Mouse (Mus musculus) spleen, adult 2 months (tissue): ENCODE data around the gene Olfr902. TPM values are rescaled to one million over a fixed set of nuclear protein-coding genes. Genes with fewer than 3 reads are reported as not detected.

Source experiments
- DNase-seq, 2 experiments: peaks; one replicate each; pipeline versions ENCODE4 v3.0.0 to v3.0.0-alpha.2; 2012 to 2021; ENCODE audit warnings: low spot score in 2 of 2, low read depth in 1 of 2
- H3K27ac ChIP-seq: fragments of 200-500 bp; 2 replicates; pipeline ENCODE4 v1.5.1; 2012; ENCODE audit warnings: low read length, inconsistent platforms; ENCODE audit not compliant: insufficient read depth
- H3K27me3 ChIP-seq: fragments of 200-500 bp; 2 replicates; pipeline ENCODE4 v1.6.1; 2012; ENCODE audit warnings: mild to moderate bottlenecking, moderate library complexity, low read length, inconsistent platforms; ENCODE audit not compliant: control insufficient read depth, insufficient read depth
- H3K36me3 ChIP-seq: fragments of 200-500 bp; 2 replicates; pipeline ENCODE4 v1.6.1; 2012; ENCODE audit warnings: mild to moderate bottlenecking, low read length, inconsistent platforms; ENCODE audit not compliant: control insufficient read depth, insufficient read depth
- H3K4me1 ChIP-seq: fragments of 200-500 bp; 2 replicates; pipeline ENCODE4 v1.6.1; 2011; ENCODE audit warnings: inconsistent platforms; ENCODE audit not compliant: control insufficient read depth, insufficient read depth, insufficient read length
- H3K4me3 ChIP-seq: fragments of 200-500 bp; 2 replicates; pipeline ENCODE4 v1.5.1; 2011; ENCODE audit warnings: mild to moderate bottlenecking, inconsistent platforms; ENCODE audit not compliant: insufficient read depth, insufficient read length; ENCODE audit errors: extremely low read depth
- CTCF ChIP-seq: fragments of 200-500 bp; IDR thresholded peaks from 2 replicates; pipeline ENCODE4 v1.5.1; 2011; ENCODE audit warnings: mild to moderate bottlenecking, inconsistent platforms; ENCODE audit not compliant: insufficient read depth, insufficient read length, insufficient replicate concordance; ENCODE audit errors: extremely low read depth
- POLR2A ChIP-seq: fragments of 200-500 bp; IDR thresholded peaks from 2 replicates; pipeline ENCODE4 v1.6.1; 2011; ENCODE audit warnings: low read depth, low read length, inconsistent platforms
- WGBS: fragments of 180-500 bp; shearing (Covaris S2); methylation state at CpG from one replicate; pipeline ENCODE4 v1.1.7; 2018; 5-methylcytosine and 5-hydroxymethylcytosine counted together
- polyA plus RNA-seq: library from polyadenylated mRNA; depleted of rRNA; stranded (reverse); fragments of >200 nt; gene quantifications from 2 replicates; pipeline ENCODE4 v1.2.3, GENCODE M21; 2012; rRNA removed

Olfr902 gene
- polyA plus RNA-seq, 1 experiment: not detected

- Histone ChIP-seq H3K4me3 (no peak within 1 kb of the TSS), H3K36me3 (no peaks in the 10 kb centered on the region), H3K4me1 (no peaks in the 10 kb centered on the region), H3K27me3 (no peaks in the 10 kb centered on the region), H3K27ac (no peak within 1 kb of the TSS)
- TF ChIP-seq POLR2A (no peak), CTCF (no peak)
- no peak for DNase-seq
Observed at GRCm38 (mm10) chr9:38470807-38471206, 23.4 kb downstream of the Olfr902 start, which contains the start of gene Olfr905. Gene Olfr905 (plus strand): TSS chr9:38471107.

DNA sequence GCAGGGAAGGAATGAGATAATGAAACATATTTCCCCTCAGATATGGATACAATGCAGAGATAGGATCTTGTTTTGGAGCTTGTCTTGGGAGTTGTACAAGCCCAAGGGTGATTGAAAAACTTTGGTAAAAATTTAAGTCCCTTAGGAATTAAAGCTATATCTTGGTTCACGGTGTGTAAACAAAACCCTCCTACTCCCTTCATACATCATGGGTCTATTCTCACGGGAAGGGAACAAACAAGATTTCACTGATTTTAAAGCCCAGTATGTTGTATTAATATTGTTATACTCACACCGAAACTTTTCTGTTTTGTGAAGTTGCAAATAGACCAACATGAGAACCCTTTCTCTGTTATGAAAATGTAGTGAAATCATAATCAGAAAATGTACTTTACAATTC, 39.3 kb downstream of the Olfr902 start, which contains the start of gene Olfr906:
TSS of gene Olfr906 (plus strand) at position 301 of the 400 bp plus-strand sequence.
- TF ChIP-seq CTCF (no peak), POLR2A (no peak)
- Histone ChIP-seq H3K4me3 (no peak within 1 kb of the TSS), H3K36me3 (no peaks in the 10 kb centered on the region), H3K4me1 (no peaks in the 10 kb centered on the region), H3K27ac (no peak within 1 kb of the TSS), H3K27me3 (no peaks in the 10 kb centered on the region)
- DNase-seq: no peak
- WGBS: 65% methylated on average over 3 of the region's 3 CpGs

DNA sequence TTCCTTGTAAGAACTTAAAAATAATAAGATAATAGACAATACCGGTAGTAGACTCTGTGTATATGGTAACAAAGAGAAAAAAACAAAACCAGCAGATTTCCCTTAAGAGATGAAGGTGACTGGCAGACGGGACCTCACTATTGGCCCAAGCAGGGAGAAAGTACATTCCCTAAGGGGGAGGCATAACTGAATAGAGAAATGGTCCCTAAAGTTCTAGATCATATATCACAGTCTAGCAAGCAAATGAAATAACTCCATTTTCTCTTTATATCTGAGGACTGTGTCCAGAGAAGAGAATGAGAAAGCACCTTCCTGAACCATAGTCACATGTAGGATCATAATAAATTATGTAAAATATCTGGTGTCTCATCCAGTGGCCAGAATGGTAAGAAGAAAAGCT, 48.0 kb downstream of the Olfr902 start, which contains the start of gene Olfr907:
TSS of gene Olfr907 (plus strand) at position 301 of the 400 bp plus-strand sequence.
- H3K27ac ChIP-seq: no peak within 1 kb of the TSS
- 86% methylated on average over 2 of the region's 2 CpGs for WGBS
- TF ChIP-seq CTCF (no peak), POLR2A (no peak)

More for the DNA sequence above, 48.0 kb downstream of the Olfr902 start, which contains the start of gene Olfr907:
- DNase-seq: no peak
- Histone ChIP-seq H3K4me1 (no peaks in the 10 kb centered on the region), H3K4me3 (no peak within 1 kb of the TSS), H3K36me3 (no peaks in the 10 kb centered on the region), H3K27me3 (no peaks in the 10 kb centered on the region)

Other genes starting within 250 kb of the Olfr902 start
- gene Olfr893, start 239.3 kb upstream of the Olfr902 start, polyA plus RNA-seq: not detected in 2 replicates
- not detected in 2 replicates for gene Olfr894, start 229.6 kb upstream of the Olfr902 start, polyA plus RNA-seq
- not detected in 2 replicates for gene Olfr143, start 194.9 kb upstream of the Olfr902 start, polyA plus RNA-seq
- gene Olfr895, start 179.8 kb upstream of the Olfr902 start, polyA plus RNA-seq: not detected in 2 replicates
- gene Olfr896-ps1, start 156.5 kb upstream of the Olfr902 start, polyA plus RNA-seq: not detected in 2 replicates
- not detected in 2 replicates for gene Olfr25, start 118.6 kb upstream of the Olfr902 start, polyA plus RNA-seq
- not detected in 2 replicates for gene Olfr898, start 99.2 kb upstream of the Olfr902 start, polyA plus RNA-seq
- not detected in 2 replicates for gene Olfr250, start 80.8 kb upstream of the Olfr902 start, polyA plus RNA-seq
- not detected in 2 replicates for gene Olfr251, start 70.6 kb upstream of the Olfr902 start, polyA plus RNA-seq
- gene Olfr147, start 46.0 kb upstream of the Olfr902 start, polyA plus RNA-seq: not detected in 2 replicates
- not detected in 2 replicates for gene Olfr901, start 18.2 kb upstream of the Olfr902 start, polyA plus RNA-seq
- not detected in 2 replicates for gene Olfr904, start 15.5 kb downstream of the Olfr902 start, polyA plus RNA-seq
- not detected in 2 replicates for gene Olfr905, start 23.5 kb downstream of the Olfr902 start, polyA plus RNA-seq
- not detected in 2 replicates for gene Olfr906, start 39.4 kb downstream of the Olfr902 start, polyA plus RNA-seq
- gene Olfr907, start 48.1 kb downstream of the Olfr902 start, polyA plus RNA-seq: not detected in 2 replicates
- gene Olfr911-ps1, start 73.9 kb downstream of the Olfr902 start, polyA plus RNA-seq: not detected in 2 replicates
- not detected in 2 replicates for gene Olfr910, start 90.2 kb downstream of the Olfr902 start, polyA plus RNA-seq
- gene Olfr912, start 132.5 kb downstream of the Olfr902 start, polyA plus RNA-seq: not detected in 2 replicates
- gene Olfr913, start 145.1 kb downstream of the Olfr902 start, polyA plus RNA-seq: not detected in 2 replicates
- not detected in 2 replicates for gene Olfr914, start 157.4 kb downstream of the Olfr902 start, polyA plus RNA-seq
- gene Olfr916, start 212.2 kb downstream of the Olfr902 start, polyA plus RNA-seq: not detected in 2 replicates
- not detected in 2 replicates for gene Olfr917, start 218.2 kb downstream of the Olfr902 start, polyA plus RNA-seq
- not detected in 2 replicates for gene Olfr918, start 226.9 kb downstream of the Olfr902 start, polyA plus RNA-seq